Mouse (Mus musculus) hindlimb bud, embryonic 11.5 days (tissue): ENCODE measurements around the gene Olfr551.
"Not testable (repeated sequence)": the region's sequence is repeated elsewhere in the genome, so short reads cannot be mapped to it uniquely, and the experiment has no call there.

Experiments
- DNase-seq: peaks from one replicate; pipeline ENCODE4 v3.0.0-alpha.2; 2012; ENCODE audit warnings: low read depth, low spot score; ENCODE audit errors: extremely low spot score

The Olfr551 gene

GRCm38 (mm10) chr7:102591786-102592185 lies at the start of gene Olfr551:
Gene Olfr551, minus strand, starts transcription at chr7:102591886.
- no peak for DNase-seq

- DNase-seq, result no peak
Observed at GRCm38 (mm10) chr7:102638132-102638531, 46.4 kb upstream of the Olfr551 start, which contains the start of gene Olfr554. Gene Olfr554, plus strand, starts transcription at chr7:102638432.

GRCm38 (mm10) chr7:102636665-102637064 lies 45.0 kb upstream of the Olfr551 start:
- no peak for DNase-seq

GRCm38 (mm10) chr7:102620368-102620767 lies 28.7 kb upstream of the Olfr551 start:
- DNase-seq, result not testable (repeated sequence)

- DNase-seq, result no peak
Observed at GRCm38 (mm10) chr7:102619608-102620007, 27.9 kb upstream of the Olfr551 start.

- no peak for DNase-seq
Observed at GRCm38 (mm10) chr7:102618118-102618517, 26.4 kb upstream of the Olfr551 start, which contains the start of gene Olfr553. Gene Olfr553, minus strand, starts transcription at chr7:102618218.

GRCm38 (mm10) chr7:102597378-102598031 lies 5.8 kb upstream of the Olfr551 start, which contains the start of gene Olfr552:
Gene Olfr552, plus strand, starts transcription at chr7:102597770.
- DNase-seq, result no peak

- DNase-seq, result no peak
Observed at GRCm38 (mm10) chr7:102575998-102576397, 15.7 kb downstream of the Olfr551 start.

GRCm38 (mm10) chr7:102573174-102573830 lies 18.4 kb downstream of the Olfr551 start:
- no peak for DNase-seq

GRCm38 (mm10) chr7:102571142-102571541 lies 20.5 kb downstream of the Olfr551 start, which contains the start of gene Olfr550:
Gene Olfr550, plus strand, starts transcription at chr7:102571442.
- no peak for DNase-seq

GRCm38 (mm10) chr7:102566219-102566618 lies 25.5 kb downstream of the Olfr551 start:
- DNase-seq, result no peak

GRCm38 (mm10) chr7:102564999-102565997 lies 26.4 kb downstream of the Olfr551 start, which contains the start of gene Trim21:
Gene Trim21, minus strand, starts transcription at chr7:102565486.
- DNase-seq, result peak; percentile 39

GRCm38 (mm10) chr7:102553279-102553678 lies 38.4 kb downstream of the Olfr551 start:
- DNase-seq, result no peak

- DNase-seq, result no peak
Observed at GRCm38 (mm10) chr7:102549570-102549969, 42.1 kb downstream of the Olfr551 start, which contains the start of gene Olfr549. Gene Olfr549, plus strand, starts transcription at chr7:102549870.

GRCm38 (mm10) chr7:102541251-102541650 lies 50.4 kb downstream of the Olfr551 start:
- DNase-seq, result no peak

GRCm38 (mm10) chr7:102540596-102540995 lies 51.1 kb downstream of the Olfr551 start, which contains the start of gene Olfr548-ps1:
Gene Olfr548-ps1, plus strand, starts transcription at chr7:102540896.
- no peak for DNase-seq

- DNase-seq, result no peak
Observed at GRCm38 (mm10) chr7:102534449-102534848, 57.2 kb downstream of the Olfr551 start, which contains the start of gene Olfr547. Gene Olfr547, plus strand, starts transcription at chr7:102534749.
